Mouse (Mus musculus): ENCODE data around the gene Spata21. TPM values are rescaled to one million over a fixed set of nuclear protein-coding genes. Genes with fewer than 3 reads are reported as not detected.

Gene Spata21
- polyA plus RNA-seq (2015; fragmentation: Nextera tagmentation; extraction: Ambion mirVana) = 0.43 and 0.71 TPM in 2 replicates

DNA sequence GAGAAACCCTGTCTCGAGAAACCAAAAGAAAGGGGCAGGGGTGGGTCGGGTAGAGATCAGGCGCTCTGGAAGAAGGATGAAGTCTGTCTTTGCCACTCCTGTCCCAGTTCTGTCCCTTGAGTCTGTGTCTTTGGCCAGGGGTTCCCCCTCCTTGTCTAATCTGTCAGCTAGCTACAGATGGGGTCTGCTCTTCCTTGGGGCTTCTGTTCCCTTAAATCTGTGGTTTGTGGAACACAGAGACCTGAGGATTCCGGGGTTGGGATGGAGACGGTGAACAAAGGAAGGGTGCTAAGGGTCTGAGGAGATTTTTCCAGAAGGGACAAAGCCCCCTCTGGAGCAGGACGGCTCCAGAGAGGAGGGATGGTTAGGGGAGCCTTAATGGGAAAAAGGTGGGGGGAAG, at the start of gene Spata21:
Spata21 (plus strand) TSS at position 301 of the 400 bp plus-strand sequence.
- WGBS = 78% methylated on average over 6 of the region's 6 CpGs
- Histone ChIP-seq H3K27ac (replicated peaks) (no peak within 1 kb of the TSS), H3K9me3 (no peaks in the 10 kb centered on the region), H3K4me1 (replicated peaks) (no peaks in the 10 kb centered on the region), H3K9ac (no peak within 1 kb of the TSS), H3K36me3 (no peaks in the 10 kb centered on the region), H3K4me2 (no peak within 1 kb of the TSS), H3K27me3 (no peaks in the 10 kb centered on the region), H3K4me3 (no peak within 1 kb of the TSS)
- no peak for ATAC-seq (ENCODE audit: low FRiP score, low read depth)

DNA sequence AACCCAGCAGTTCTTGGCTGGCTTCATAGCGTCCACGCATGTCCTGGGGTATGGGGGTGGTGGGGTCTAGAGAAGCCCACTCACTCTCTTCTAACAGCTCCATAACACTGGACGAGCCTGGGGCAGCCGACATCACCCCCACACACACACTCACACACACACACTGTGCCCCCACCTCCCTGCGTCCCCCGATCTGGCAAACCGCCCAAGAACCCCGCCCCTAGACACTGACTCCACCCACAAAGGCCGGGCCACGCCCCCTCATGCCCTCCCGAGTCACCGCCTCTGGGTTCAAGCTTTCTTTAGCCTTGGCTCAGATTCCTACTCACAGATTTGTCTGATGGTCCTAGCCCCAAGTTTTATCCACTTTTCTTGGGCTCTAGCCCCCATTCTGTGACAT, 47.0 kb upstream of the Spata21 start:
- 51% methylated on average over 12 of the region's 12 CpGs for WGBS
- H3K9me3 ChIP-seq = no peaks in the 10 kb centered on the region
- no peak overlapping the region for H3K4me2 ChIP-seq
- H3K9ac ChIP-seq = no peak overlapping the region
- H3K4me1 ChIP-seq (replicated peaks) = peaks cover 6% of the 10 kb centered on the region
- no peaks in the 10 kb centered on the region for H3K27me3 ChIP-seq
- ATAC-seq (ENCODE audit: low FRiP score, low read depth) = no peak
- H3K36me3 ChIP-seq = 0 out of 2 replicates have a peak, but pooled peaks cover 3% of the 10 kb centered on the region
- H3K4me3 ChIP-seq = no peak overlapping the region
- H3K27ac ChIP-seq (replicated peaks) = no peak overlapping the region

DNA sequence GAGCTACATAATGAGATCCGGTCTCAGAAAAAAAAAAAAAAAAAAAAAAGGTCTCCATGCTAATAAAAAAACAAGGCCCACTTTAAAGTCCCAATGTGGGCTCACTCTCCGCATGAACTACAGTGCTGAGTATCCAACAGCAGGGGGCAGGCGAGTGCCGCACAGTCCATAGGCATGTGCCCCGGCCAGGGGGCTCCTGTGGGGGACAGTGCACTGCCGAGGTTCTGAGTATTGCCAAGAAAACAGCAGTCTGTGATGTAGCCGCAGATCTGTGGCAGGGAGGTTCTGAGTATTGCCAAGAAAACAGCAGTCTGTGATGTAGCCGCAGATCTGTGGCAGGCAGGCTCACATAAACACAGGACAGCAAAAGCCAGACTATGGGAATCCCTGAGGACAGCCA, 43.3 kb upstream of the Spata21 start:
- no peaks in the 10 kb centered on the region for H3K9me3 ChIP-seq
- 0 out of 2 replicates have a peak, but pooled peaks have one; percentile 35 for ATAC-seq (ENCODE audit: low FRiP score, low read depth)
- no peak overlapping the region for H3K4me2 ChIP-seq
- H3K36me3 ChIP-seq = 0 out of 2 replicates have a peak, but pooled peaks cover 3% of the 10 kb centered on the region
- peaks cover 34% of the 10 kb centered on the region for H3K4me1 ChIP-seq (replicated peaks)
- no peak overlapping the region for H3K9ac ChIP-seq
- H3K4me3 ChIP-seq = no peak overlapping the region
- 15% methylated on average over 8 of the region's 8 CpGs for WGBS
- no peaks in the 10 kb centered on the region for H3K27me3 ChIP-seq
- no peak overlapping the region; the same call in 1 of the 2 replicates for H3K27ac ChIP-seq (replicated peaks)

DNA sequence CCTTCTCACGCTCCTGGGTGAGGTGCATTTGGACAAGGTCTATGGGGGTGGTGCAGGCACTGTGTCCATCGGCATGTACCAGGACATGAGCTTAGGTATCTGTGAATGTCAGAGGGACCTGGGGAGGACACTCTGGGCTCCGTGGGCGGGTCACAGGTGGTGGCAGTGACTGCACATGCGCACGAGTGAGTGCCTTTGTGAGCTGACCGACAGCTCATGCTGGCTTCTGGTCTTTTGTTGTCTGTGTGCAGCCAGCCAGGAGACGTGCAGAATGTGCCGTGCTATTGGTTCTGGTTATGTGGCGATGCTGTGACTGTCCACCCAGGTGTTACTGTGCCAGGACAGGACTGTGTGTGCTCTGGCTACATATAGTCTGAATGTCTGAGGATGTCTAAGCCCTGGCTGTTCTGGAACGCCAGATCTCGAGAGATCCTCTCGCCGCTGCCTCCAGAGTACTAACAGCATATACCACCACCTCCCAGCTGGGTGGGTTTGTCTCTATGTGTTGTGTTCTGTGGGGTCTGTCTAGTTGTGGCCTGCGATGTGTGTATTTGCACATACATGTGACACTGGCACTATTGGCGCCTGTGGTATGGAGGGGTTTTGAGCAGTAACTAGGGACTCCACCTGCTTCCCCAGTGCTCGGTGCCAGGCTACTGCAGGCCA, 39.2 kb upstream of the Spata21 start:
- Histone ChIP-seq H3K4me2 (peak overlapping the region; percentile 40), H3K9me3 (no peaks in the 10 kb centered on the region), H3K27me3 (no peaks in the 10 kb centered on the region), H3K27ac (replicated peaks) (peak overlapping the region; percentile 90), H3K9ac (peak overlapping the region; percentile 23; the same call in 1 of the 2 replicates), H3K4me3 (no peak overlapping the region), H3K4me1 (replicated peaks) (peaks cover 59% of the 10 kb centered on the region), H3K36me3 (no peaks in the 10 kb centered on the region)
- WGBS = 18% methylated on average over 17 of the region's 17 CpGs
- ATAC-seq (ENCODE audit: low FRiP score, low read depth) = peak; percentile 38

DNA sequence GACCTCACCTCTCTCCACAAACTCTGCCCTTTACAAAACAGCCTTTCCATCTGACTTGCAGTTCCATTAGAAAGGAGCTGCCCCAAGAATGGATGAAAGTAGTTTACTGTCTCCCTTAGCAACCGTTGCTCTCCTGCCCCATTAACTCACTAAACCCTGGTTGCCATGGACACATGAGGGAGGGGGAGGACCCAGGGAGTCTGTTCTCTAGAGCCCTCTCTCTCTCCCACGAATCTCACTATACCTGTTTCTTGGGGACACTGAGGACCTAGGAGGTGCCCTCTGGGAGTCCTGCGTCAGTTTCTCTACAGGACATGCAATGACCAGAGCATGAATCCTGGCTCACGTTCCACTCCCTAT, 38.7 kb upstream of the Spata21 start:
- Histone ChIP-seq H3K4me2 (peak overlapping the region; percentile 40), H3K36me3 (no peaks in the 10 kb centered on the region), H3K4me3 (no peak overlapping the region), H3K9me3 (no peaks in the 10 kb centered on the region), H3K27ac (replicated peaks) (peak overlapping the region; percentile 90), H3K9ac (peak overlapping the region; percentile 23; the same call in 1 of the 2 replicates), H3K27me3 (no peaks in the 10 kb centered on the region), H3K4me1 (replicated peaks) (peaks cover 63% of the 10 kb centered on the region)
- WGBS = 16% methylated on average over 4 of the region's 4 CpGs
- peak; percentile 65 for ATAC-seq (ENCODE audit: low FRiP score, low read depth)

DNA sequence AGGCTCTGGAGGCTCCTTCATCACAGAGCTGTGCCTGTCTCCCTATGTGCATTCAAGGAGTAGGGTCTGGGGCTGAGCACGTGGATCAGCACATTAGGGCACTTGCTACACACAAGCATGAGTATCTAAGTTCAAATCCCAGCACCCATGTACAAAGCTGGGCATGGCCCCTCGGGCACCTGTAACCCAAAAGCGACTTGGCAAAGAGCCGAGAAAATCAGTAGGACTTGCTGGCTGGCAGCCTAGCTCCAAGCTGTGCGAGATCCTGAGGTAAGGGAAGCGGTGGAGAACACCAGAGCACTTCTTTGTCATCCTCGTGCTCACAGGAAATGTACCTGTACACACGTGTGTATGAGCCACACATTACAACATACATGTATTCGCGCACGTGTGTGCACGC, 35.7 kb upstream of the Spata21 start:
- Histone ChIP-seq H3K4me2 (no peak overlapping the region), H3K9ac (no peak overlapping the region)
- 82% methylated on average over 12 of the region's 12 CpGs for WGBS

DNA sequence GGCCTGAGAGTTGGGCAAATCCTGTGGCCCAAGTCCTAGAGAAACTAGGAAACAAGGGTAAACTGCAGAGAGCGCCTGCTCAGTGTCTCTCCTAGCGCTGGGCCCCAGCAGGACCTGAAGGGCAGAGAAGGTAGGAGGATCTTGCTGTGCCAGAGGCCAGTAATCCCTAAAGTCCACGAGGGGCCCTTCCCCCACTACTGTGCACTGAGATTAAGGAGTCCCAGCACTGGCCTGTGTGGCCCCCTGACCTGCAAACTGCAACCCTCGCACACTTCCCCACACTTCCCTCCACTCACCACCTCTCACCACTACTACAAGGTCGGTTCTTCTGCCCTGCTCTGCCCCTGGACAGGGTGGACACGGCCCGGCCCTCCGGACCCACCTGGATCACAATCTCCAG, 35.0 kb upstream of the Spata21 start:
- Histone ChIP-seq H3K36me3 (no peaks in the 10 kb centered on the region), H3K9me3 (no peaks in the 10 kb centered on the region), H3K27ac (replicated peaks) (peak overlapping the region; percentile 81), H3K9ac (peak overlapping the region; percentile 40), H3K4me1 (replicated peaks) (peaks cover 46% of the 10 kb centered on the region), H3K4me3 (peak overlapping the region; percentile 17; the same call in 1 of the 2 replicates), H3K4me2 (peak overlapping the region; percentile 50), H3K27me3 (no peaks in the 10 kb centered on the region)
- no peak for ATAC-seq (ENCODE audit: low FRiP score, low read depth)
- 46% methylated on average over 8 of the region's 8 CpGs for WGBS

More for the DNA sequence above, 35.7 kb upstream of the Spata21 start:
- ATAC-seq (ENCODE audit: low FRiP score, low read depth) = no peak
- Histone ChIP-seq H3K27me3 (no peaks in the 10 kb centered on the region), H3K4me3 (no peak overlapping the region), H3K27ac (replicated peaks) (0 out of 2 replicates have a peak overlapping the region, but pooled peaks have one; percentile 0), H3K36me3 (no peaks in the 10 kb centered on the region), H3K4me1 (replicated peaks) (peaks cover 49% of the 10 kb centered on the region), H3K9me3 (no peaks in the 10 kb centered on the region)

DNA sequence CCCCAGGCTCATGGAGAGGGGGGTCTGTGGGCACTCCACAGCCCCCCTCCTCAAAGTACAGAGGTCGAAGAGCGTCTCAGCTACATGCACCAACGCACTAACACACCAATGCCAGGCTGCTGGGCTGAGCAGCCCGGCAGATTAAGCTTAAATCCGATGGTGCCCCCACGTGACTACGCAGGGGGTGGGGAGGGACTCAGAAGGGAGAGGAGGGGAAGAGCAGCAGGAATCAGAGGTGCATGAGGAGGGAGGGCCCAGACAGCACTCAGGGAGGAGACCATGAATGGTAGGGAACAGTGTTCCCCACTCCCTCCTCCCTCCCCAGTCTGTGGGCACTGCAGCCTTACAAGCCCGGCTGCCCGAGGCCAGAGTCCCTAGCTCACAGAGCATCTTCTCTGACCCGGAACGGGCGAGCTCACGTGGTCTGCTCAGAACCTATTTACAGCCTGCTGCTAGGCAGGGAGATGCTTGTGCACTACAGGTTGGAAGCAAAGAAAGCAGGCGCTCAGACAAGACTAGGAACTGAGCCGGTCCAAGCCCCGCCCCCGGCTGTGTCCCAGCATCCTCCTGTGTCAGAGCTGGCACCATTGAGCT, 34.5 kb upstream of the Spata21 start:
- Histone ChIP-seq H3K27ac (replicated peaks) (peak overlapping the region; percentile 81), H3K4me2 (peak overlapping the region; percentile 50), H3K9me3 (no peaks in the 10 kb centered on the region), H3K36me3 (no peaks in the 10 kb centered on the region), H3K4me1 (replicated peaks) (peaks cover 41% of the 10 kb centered on the region), H3K27me3 (no peaks in the 10 kb centered on the region), H3K9ac (peak overlapping the region; percentile 40), H3K4me3 (peak overlapping the region; percentile 17)
- peak; percentile 36 for ATAC-seq (ENCODE audit: low FRiP score, low read depth)
- 19% methylated on average over 17 of the region's 17 CpGs for WGBS

DNA sequence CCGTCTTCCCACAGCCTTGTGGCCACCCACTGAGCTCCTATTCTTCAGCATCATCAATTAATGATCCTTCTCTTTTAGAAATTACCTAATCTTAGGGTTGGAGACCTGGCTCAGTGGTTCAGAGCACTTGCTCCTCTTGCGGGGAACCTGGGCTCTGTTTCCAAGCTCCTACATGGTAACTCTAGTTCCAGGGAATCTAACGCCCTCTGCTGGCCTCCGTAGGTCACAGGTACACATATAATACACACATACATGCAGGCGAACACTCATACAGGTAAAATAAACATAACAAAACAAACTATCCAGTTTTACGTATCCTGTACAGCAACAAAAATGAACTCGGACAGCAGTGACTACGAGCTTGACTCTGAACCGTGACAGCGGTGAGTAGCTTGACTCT, 31.2 kb upstream of the Spata21 start:
- Histone ChIP-seq H3K9ac (no peak overlapping the region), H3K9me3 (no peaks in the 10 kb centered on the region), H3K36me3 (no peaks in the 10 kb centered on the region), H3K4me3 (no peak overlapping the region), H3K4me1 (replicated peaks) (peaks cover 42% of the 10 kb centered on the region), H3K4me2 (no peak overlapping the region), H3K27ac (replicated peaks) (no peak overlapping the region), H3K27me3 (no peaks in the 10 kb centered on the region)
- no peak for ATAC-seq (ENCODE audit: low FRiP score, low read depth)
- WGBS = 94% methylated on average over 10 of the region's 10 CpGs

DNA sequence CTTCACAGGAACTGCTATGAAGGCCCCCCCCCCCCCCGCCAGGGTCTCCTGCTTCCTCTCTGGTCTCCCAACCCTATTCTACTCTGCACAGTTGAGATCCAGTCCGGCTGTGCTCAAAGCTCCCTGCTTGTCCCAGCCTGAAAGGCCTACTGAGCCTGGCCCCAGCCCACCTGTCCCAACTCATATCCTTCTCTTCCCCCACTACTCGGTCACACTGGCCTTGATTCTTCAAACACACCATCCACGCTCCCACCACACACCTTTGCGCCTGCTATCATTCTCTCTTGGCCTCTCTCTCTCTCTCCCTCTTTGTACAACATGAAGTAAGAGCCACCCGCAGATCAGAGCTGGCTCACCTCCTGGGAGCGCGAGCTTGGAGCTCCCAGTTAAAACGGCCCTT, 29.3 kb upstream of the Spata21 start:
- Histone ChIP-seq H3K4me3 (no peak overlapping the region), H3K4me1 (replicated peaks) (peaks cover 27% of the 10 kb centered on the region), H3K9ac (no peak overlapping the region), H3K27me3 (no peaks in the 10 kb centered on the region), H3K4me2 (peak overlapping the region; percentile 77; the same call in 1 of the 2 replicates), H3K27ac (replicated peaks) (no peak overlapping the region), H3K9me3 (no peaks in the 10 kb centered on the region), H3K36me3 (no peaks in the 10 kb centered on the region)
- WGBS = 81% methylated on average over 9 of the region's 9 CpGs
- ATAC-seq (ENCODE audit: low FRiP score, low read depth) = no peak

DNA sequence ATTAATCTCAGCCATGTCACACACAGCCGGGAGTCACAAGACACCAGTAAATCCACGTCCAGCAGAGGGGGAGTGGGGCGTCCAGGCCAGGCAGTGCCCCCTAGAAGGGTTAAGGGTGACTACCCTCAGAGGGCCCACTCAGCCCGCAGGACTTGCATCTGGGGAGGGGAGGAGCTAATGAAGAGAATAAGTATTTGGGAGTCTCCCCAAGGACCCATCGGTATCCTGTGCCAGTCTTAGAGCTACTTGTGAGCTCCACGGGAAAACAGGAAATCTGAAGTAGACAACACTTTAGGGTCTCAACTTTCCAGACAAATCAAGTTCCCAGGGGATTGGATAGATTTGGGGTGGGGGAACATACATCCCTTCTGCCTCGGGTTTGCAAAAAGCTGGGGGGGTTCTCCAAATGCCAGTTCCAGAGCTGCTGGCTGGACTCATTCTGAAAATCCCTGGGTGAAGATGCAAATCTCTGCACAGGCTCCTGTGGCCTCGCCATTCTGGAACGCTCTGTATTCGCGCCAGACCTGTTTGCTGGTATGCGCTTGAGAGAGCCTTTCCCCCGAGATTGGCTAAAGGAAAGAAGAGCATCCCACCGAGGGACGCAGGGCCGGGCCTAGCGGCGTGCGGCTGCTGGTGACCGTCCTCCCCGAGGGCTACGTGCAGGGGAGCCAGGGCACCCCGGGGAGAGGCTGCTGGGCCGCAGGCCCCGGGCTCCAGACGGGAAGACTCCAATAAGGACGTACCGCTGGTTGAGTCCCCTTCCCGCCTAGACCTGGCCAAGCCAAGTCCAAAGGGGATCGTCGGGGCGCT, 28.3 kb upstream of the Spata21 start:
- Histone ChIP-seq H3K36me3 (no peaks in the 10 kb centered on the region), H3K27me3 (no peaks in the 10 kb centered on the region), H3K4me3 (peak overlapping the region; percentile 55), H3K9me3 (no peaks in the 10 kb centered on the region), H3K4me1 (replicated peaks) (peaks cover 21% of the 10 kb centered on the region), H3K27ac (replicated peaks) (peak overlapping the region; percentile 86), H3K9ac (peak overlapping the region; percentile 63), H3K4me2 (peak overlapping the region; percentile 77)
- 1% methylated on average over 32 of the region's 32 CpGs for WGBS
- ATAC-seq (ENCODE audit: low FRiP score, low read depth) = no peak; the same call in 1 of the 2 replicates
